Mouse (Mus musculus) 3134 (cell line): ENCODE measurements around the gene Sertad2.

Experiments
- DNase-seq: peaks from one replicate; pipeline ENCODE4 v3.0.0-alpha.2; 2011; ENCODE audit warnings: low spot score; ENCODE audit not compliant: insufficient read length; ENCODE audit errors: extremely low read depth

Sertad2 gene

GRCm38 (mm10) chr11:20643161-20643560 is 100.1 kb downstream of the Sertad2 start:
- no peak for DNase-seq

DNA sequence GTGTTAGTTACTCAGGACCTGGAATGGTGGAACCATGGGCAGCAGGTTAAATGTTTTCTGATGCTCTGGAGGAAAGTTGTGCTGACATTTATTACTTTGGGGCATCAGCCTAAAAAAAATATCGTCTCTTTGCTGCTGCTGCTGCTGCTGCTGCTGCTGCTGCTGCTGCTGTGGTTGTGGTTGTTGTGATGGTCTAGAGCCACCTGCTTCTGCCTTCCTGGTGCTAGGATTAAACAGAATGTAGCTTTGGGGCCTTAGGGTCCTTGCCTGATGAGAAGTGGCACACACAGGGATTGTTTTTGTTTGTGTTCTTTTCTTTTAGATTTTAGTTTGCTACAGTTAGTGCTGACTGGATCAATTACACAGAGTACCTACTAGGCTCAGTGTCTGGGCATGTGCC is 101.1 kb downstream of the Sertad2 start:
- DNase-seq, result no peak

DNA sequence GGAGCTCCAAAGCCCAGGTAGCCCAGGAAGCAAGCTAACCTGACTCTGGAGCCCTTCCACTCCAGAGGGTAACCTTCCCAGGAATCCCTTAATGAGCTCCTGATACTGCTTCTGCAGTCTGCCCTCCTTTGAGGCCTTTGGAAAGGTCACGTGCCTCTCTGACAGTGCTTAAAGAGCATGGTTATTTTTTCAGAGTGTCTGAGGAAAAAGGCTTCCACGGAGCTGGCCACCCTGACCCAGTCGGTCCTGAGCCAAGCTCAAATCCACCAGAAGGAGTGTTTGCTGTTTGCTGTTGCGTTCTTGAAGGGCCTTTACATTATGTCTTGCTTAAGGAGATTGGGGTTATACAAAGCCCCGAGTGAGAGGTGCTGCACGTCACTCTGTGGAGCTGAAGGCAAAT is 101.8 kb downstream of the Sertad2 start:
- DNase-seq, result no peak

GRCm38 (mm10) chr11:20645521-20645920 is 102.5 kb downstream of the Sertad2 start:
- no peak for DNase-seq

- no peak for DNase-seq
Measured at GRCm38 (mm10) chr11:20646142-20646541, 103.1 kb downstream of the Sertad2 start.

GRCm38 (mm10) chr11:20646986-20647726 is 104.1 kb downstream of the Sertad2 start:
- no peak for DNase-seq

- DNase-seq, result no peak
Measured at GRCm38 (mm10) chr11:20647902-20648625, 105.0 kb downstream of the Sertad2 start.

- no peak for DNase-seq
Measured at GRCm38 (mm10) chr11:20649477-20649876, 106.4 kb downstream of the Sertad2 start.

DNA sequence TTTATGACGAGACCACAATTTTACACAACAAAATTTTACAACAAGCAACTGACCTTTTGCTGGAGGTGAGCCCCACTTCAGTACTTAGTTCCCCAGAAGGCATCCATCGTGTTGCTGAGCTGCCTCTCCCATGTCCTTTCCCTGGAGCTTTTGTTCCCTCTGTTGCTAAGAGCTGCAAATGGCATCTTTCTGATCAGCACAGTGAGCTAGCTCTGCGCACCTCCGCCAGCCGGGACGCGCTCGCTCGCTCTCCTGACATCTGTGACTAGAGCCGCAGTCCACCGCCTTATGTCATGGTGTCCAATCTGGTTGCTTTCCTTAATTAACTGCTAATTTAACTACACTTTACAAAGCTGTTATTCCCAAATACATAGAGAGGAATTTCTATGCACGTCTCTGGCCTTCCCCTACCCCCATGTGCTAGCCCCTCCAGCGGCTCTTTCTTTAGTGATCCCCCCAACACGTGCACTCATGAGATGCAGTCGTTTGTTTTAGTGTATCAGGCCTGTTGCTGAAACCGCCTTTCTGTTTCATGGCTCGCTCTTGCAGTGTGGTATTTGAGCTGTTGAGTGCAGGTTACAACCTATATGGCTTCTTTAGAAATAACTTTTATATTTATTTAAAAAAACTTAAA is 107.1 kb downstream of the Sertad2 start:
- DNase-seq, result no peak

DNA sequence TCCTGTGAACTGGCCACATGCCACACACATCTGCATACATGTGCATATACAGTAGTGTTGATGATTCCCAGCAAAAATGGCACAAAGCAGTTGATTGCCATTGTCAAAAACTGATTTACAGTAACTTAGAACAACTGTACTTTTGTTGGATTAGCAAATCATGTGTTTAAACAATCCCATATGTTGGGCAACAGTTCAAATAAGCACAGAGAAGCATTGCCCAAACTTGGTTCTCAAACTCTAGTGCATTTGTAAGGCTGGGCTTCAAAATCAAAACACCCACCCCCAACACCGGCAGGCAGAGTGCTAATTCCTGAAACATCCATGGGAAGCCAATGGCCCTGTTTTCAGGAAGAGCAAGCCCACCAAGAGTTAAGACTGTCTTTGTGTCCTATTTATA is 108.1 kb downstream of the Sertad2 start:
- DNase-seq, result no peak

GRCm38 (mm10) chr11:20655795-20656710 is 113.0 kb downstream of the Sertad2 start:
- no peak for DNase-seq

- no peak for DNase-seq
Measured at GRCm38 (mm10) chr11:20656711-20657057, 113.6 kb downstream of the Sertad2 start.

GRCm38 (mm10) chr11:20659094-20659493 is 116.0 kb downstream of the Sertad2 start:
- no peak for DNase-seq

GRCm38 (mm10) chr11:20660111-20661097 is 117.4 kb downstream of the Sertad2 start:
- no peak for DNase-seq

GRCm38 (mm10) chr11:20661652-20662051 is 118.6 kb downstream of the Sertad2 start:
- DNase-seq, result no peak

DNA sequence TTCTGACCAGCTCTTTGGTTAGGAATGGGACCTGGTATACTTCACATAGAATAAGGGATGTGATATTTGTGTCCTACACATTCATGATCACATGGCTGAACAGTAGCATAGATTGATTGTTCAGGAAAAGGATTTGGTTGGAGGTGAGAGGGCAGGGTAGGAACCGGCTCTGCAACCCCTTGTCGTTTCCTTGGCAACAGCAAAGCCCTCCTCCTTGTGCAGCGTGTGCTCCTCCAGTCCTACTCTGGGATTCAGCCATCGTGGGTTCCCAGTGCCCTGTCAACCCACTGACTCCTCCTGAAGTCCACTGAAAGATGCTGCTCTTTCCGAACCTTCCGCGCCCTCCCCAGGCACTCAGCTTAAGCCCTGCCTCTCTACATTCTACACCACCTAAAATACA is 119.8 kb downstream of the Sertad2 start:
- DNase-seq, result no peak

- DNase-seq, result no peak
Measured at GRCm38 (mm10) chr11:20663580-20664198, 120.6 kb downstream of the Sertad2 start.

DNA sequence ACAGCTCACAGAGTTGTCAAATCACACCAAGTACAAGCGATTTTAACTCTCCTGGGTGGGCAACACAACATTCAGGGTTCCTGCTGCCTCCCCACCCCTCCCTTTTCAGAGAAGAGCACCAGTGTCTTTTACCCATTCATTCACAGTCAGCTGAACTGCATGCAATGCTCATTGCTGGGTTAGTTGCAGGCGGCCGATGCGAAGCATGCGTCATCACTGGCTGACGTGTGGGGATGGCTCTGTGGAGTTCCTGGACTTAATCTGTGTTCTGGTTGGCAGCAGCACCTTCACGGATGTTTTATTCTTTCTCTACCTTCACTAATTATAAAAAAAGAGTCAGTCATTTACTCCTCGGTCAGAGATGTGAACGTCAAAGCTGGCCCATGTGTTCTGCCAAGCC is 121.8 kb downstream of the Sertad2 start:
- DNase-seq, result no peak

- DNase-seq, result no peak
Measured at GRCm38 (mm10) chr11:20671789-20672392, 128.8 kb downstream of the Sertad2 start.
